Mouse (Mus musculus) stomach, embryonic 14.5 days (tissue): Measurements from ENCODE around the gene Ptpn6. TPM values are rescaled to one million over a fixed set of nuclear protein-coding genes. Genes with fewer than 3 reads are reported as not detected.

Experiments used
- ATAC-seq: fragments of 200-750 bp; cut with Nextera tagmentation; 2 replicates; pipeline ENCODE4 v1.8.0; 2017; ENCODE audit warnings: low read depth, moderate TSS enrichment; ENCODE audit not compliant: insufficient number of reproducible peaks, insufficient read depth, low FRiP score
- H3K27ac ChIP-seq: fragments of 300-500 bp; sonication (generic); 2 replicates; pipeline ENCODE4 v1.5.1; 2014; ENCODE audit warnings: mild to moderate bottlenecking, low read length, moderate library complexity, mixed read lengths
- H3K27me3 ChIP-seq: fragments of 300-500 bp; sonication (generic); 2 replicates; pipeline ENCODE4 v1.6.1; 2014; ENCODE audit warnings: low read length, control low read depth, mixed read lengths; ENCODE audit not compliant: control insufficient read depth, insufficient read depth
- H3K36me3 ChIP-seq: fragments of 300-500 bp; sonication (generic); 2 replicates; pipeline ENCODE4 v1.6.1; 2014; ENCODE audit warnings: mild to moderate bottlenecking, control low read depth, low read length, moderate library complexity, mixed read lengths; ENCODE audit not compliant: control insufficient read depth, insufficient read depth
- H3K4me1 ChIP-seq: fragments of 300-500 bp; sonication (generic); 2 replicates; pipeline ENCODE4 v1.6.1; 2014; ENCODE audit warnings: low read length, control low read depth, mixed read lengths; ENCODE audit not compliant: control insufficient read depth, insufficient read depth
- H3K4me2 ChIP-seq: fragments of 300-500 bp; sonication (generic); replicated peaks from 2 replicates; pipeline ENCODE4 v1.6.1; 2014; ENCODE audit warnings: low read depth, low read length, control low read depth
- H3K4me3 ChIP-seq: fragments of 300-500 bp; sonication (generic); 2 replicates; pipeline ENCODE4 v1.5.1; 2014; ENCODE audit warnings: low read depth, low read length, control low read depth
- H3K9ac ChIP-seq: fragments of 300-500 bp; sonication (generic); replicated peaks from 2 replicates; pipeline ENCODE4 v1.6.1; 2014; ENCODE audit warnings: low read depth, mild to moderate bottlenecking, control low read depth, low read length, moderate library complexity, mixed read lengths
- H3K9me3 ChIP-seq: fragments of 300-500 bp; sonication (generic); 2 replicates; pipeline ENCODE4 v1.6.1; 2016; ENCODE audit warnings: low read depth, low read length, control low read depth; ENCODE audit not compliant: control insufficient read depth
- WGBS: fragments of 180-500 bp; shearing (Covaris S2); extraction: QIAGEN DNeasy Blood & Tissue Kit; methylation state at CpG from one replicate; pipeline ENCODE4 v1.1.7; 2014; 5-methylcytosine and 5-hydroxymethylcytosine counted together
- polyA plus RNA-seq: library from polyadenylated mRNA; unstranded; fragments of >200 nt; fragmentation: Nextera tagmentation; extraction: Ambion mirVana; gene quantifications from 2 replicates; pipeline ENCODE4 v1.2.1, GENCODE M21; 2014

Ptpn6 gene
- polyA plus RNA-seq, 1 experiment from 2014 or later: 15.3 TPM

- H3K9ac ChIP-seq: no peak overlapping the region
- H3K4me1 ChIP-seq: no peaks in the 10 kb centered on the region; the same call in 1 of the 2 replicates
- WGBS: 74% methylated on average over 8 of the region's 8 CpGs
- H3K4me2 ChIP-seq: no peak overlapping the region
- H3K36me3 ChIP-seq: no peaks in the 10 kb centered on the region
- no peaks in the 10 kb centered on the region for H3K9me3 ChIP-seq
- H3K27ac ChIP-seq: no peak overlapping the region
- no peak for ATAC-seq
- H3K27me3 ChIP-seq: no peaks in the 10 kb centered on the region
- no peak overlapping the region for H3K4me3 ChIP-seq
These were observed 8.4 kb downstream of the Ptpn6 start for GRCm38 (mm10) chr6:124729850-124730705.

GRCm38 (mm10) chr6:124728621-124729020 lies 9.9 kb downstream of the Ptpn6 start:
- Histone ChIP-seq H3K27ac (no peak overlapping the region), H3K36me3 (no peaks in the 10 kb centered on the region), H3K4me2 (no peak overlapping the region), H3K9ac (no peak overlapping the region), H3K4me1 (no peaks in the 10 kb centered on the region; the same call in 1 of the 2 replicates), H3K4me3 (no peak overlapping the region), H3K27me3 (no peaks in the 10 kb centered on the region), H3K9me3 (no peaks in the 10 kb centered on the region)
- no peak for ATAC-seq
- WGBS: 87% methylated on average over 10 of the region's 10 CpGs

GRCm38 (mm10) chr6:124724472-124724871 lies 14.0 kb downstream of the Ptpn6 start:
- no peak overlapping the region for H3K4me2 ChIP-seq
- no peak for ATAC-seq
- 85% methylated on average over 10 of the region's 10 CpGs for WGBS

GRCm38 (mm10) chr6:124723541-124723940 lies 15.0 kb downstream of the Ptpn6 start:
- no peaks in the 10 kb centered on the region for H3K27me3 ChIP-seq
- 73% methylated on average over 8 of the region's 8 CpGs for WGBS
- no peak overlapping the region for H3K4me3 ChIP-seq
- ATAC-seq: no peak
- no peak overlapping the region for H3K27ac ChIP-seq
- 0 out of 2 replicates have a peak, but pooled peaks cover 2% of the 10 kb centered on the region for H3K4me1 ChIP-seq
- H3K36me3 ChIP-seq: no peaks in the 10 kb centered on the region
- no peaks in the 10 kb centered on the region for H3K9me3 ChIP-seq
- no peak overlapping the region for H3K4me2 ChIP-seq
- no peak overlapping the region for H3K9ac ChIP-seq

More at GRCm38 (mm10) chr6:124724472-124724871, 14.0 kb downstream of the Ptpn6 start:
- Histone ChIP-seq H3K36me3 (no peaks in the 10 kb centered on the region), H3K4me3 (no peak overlapping the region), H3K27me3 (no peaks in the 10 kb centered on the region), H3K9ac (no peak overlapping the region), H3K9me3 (no peaks in the 10 kb centered on the region), H3K4me1 (0 out of 2 replicates have a peak, but pooled peaks cover 2% of the 10 kb centered on the region), H3K27ac (no peak overlapping the region)

- Histone ChIP-seq H3K4me3 (no peak overlapping the region), H3K36me3 (no peaks in the 10 kb centered on the region), H3K4me2 (no peak overlapping the region), H3K9ac (no peak overlapping the region), H3K9me3 (no peaks in the 10 kb centered on the region), H3K27ac (no peak overlapping the region), H3K4me1 (0 out of 2 replicates have a peak, but pooled peaks cover 2% of the 10 kb centered on the region), H3K27me3 (no peaks in the 10 kb centered on the region)
- 81% methylated on average over 6 of the region's 6 CpGs for WGBS
- ATAC-seq: no peak
These were observed 15.5 kb downstream of the Ptpn6 start for GRCm38 (mm10) chr6:124722876-124723473.

- Histone ChIP-seq H3K27ac (0 out of 2 replicates have a peak overlapping the region, but pooled peaks have one; percentile 18), H3K27me3 (no peaks in the 10 kb centered on the region), H3K36me3 (peaks cover 10% of the 10 kb centered on the region; the same call in 1 of the 2 replicates), H3K4me2 (peak overlapping the region; percentile 40; the same call in 1 of the 2 replicates), H3K4me3 (peak overlapping the region; percentile 36; the same call in 1 of the 2 replicates), H3K4me1 (0 out of 2 replicates have a peak, but pooled peaks cover 2% of the 10 kb centered on the region), H3K9me3 (no peaks in the 10 kb centered on the region), H3K9ac (0 out of 2 replicates have a peak overlapping the region, but pooled peaks have one; percentile 10)
- 63% methylated on average over 11 of the region's 11 CpGs for WGBS
- no peak for ATAC-seq
These were observed 17.6 kb downstream of the Ptpn6 start for GRCm38 (mm10) chr6:124720904-124721303.

GRCm38 (mm10) chr6:124719354-124719978 lies 19.0 kb downstream of the Ptpn6 start:
- 0 out of 2 replicates have a peak, but pooled peaks have one; percentile 20 for ATAC-seq
- peak overlapping the region; percentile 40 for H3K4me2 ChIP-seq
- WGBS: 69% methylated on average over 7 of the region's 7 CpGs
- peak overlapping the region; percentile 50 for H3K9ac ChIP-seq
- peak overlapping the region; percentile 36 for H3K4me3 ChIP-seq
- H3K4me1 ChIP-seq: 0 out of 2 replicates have a peak, but pooled peaks cover 2% of the 10 kb centered on the region
- no peaks in the 10 kb centered on the region for H3K27me3 ChIP-seq
- H3K9me3 ChIP-seq: no peaks in the 10 kb centered on the region
- H3K36me3 ChIP-seq: peaks cover 23% of the 10 kb centered on the region
- peak overlapping the region; percentile 88 for H3K27ac ChIP-seq

GRCm38 (mm10) chr6:124718703-124719102 lies 19.8 kb downstream of the Ptpn6 start:
- WGBS: 63% methylated on average over 16 of the region's 16 CpGs
- Histone ChIP-seq H3K27ac (peak overlapping the region; percentile 88), H3K4me1 (0 out of 2 replicates have a peak, but pooled peaks cover 9% of the 10 kb centered on the region), H3K36me3 (peaks cover 30% of the 10 kb centered on the region), H3K27me3 (no peaks in the 10 kb centered on the region), H3K9ac (peak overlapping the region; percentile 50), H3K9me3 (no peaks in the 10 kb centered on the region), H3K4me3 (peak overlapping the region; percentile 36), H3K4me2 (peak overlapping the region; percentile 40)
- ATAC-seq: peak; percentile 83
